ENCODE assay signal across 27 mouse cellular contexts in genomic region chr9:63281996-63282395, GRCm38 (mm10).
DNase-seq lines count a peak whose midpoint lies in the region; TF ChIP-seq lines count a peak whose summit lies in the region.
"Had no signal": no experiment of that assay in that cellular context is flagged by ENCODE, and none has a peak within 500 bp of the region (broad histone marks: within the 10 kb centered on the region; RNA-seq: fewer than 3 reads in every experiment).

No protein-coding gene starts in this region.

- TF ChIP-seq CTCF in left cerebral cortex, adult 2 months (IDR thresholded peaks at IDR 0.05): no peak

- H3K4me3 ChIP-seq in left cerebral cortex, adult 2 months: no peak overlapping the region
- H3K4me3 ChIP-seq: embryonic facial prominence, embryonic 10.5 days; embryonic facial prominence, embryonic 15.5 days; forebrain, embryonic 13.5 days; hindbrain, embryonic 13.5 days; liver, embryonic 12.5 days; neural tube, embryonic 12.5 days had no signal

- H3K27ac ChIP-seq in left cerebral cortex, adult 2 months: no peak overlapping the region
- H3K27ac ChIP-seq: embryonic facial prominence, embryonic 10.5 days; embryonic facial prominence, embryonic 15.5 days; forebrain, embryonic 13.5 days; hindbrain, embryonic 13.5 days; liver, embryonic 12.5 days; neural tube, embryonic 12.5 days had no signal

- DNase-seq in 416B (ENCODE audit: low read depth): peak; percentile 79
- peak; percentile 44 for DNase-seq in T-cell, adult 2 months (ENCODE audit: low spot score)
- DNase-seq in naive thymus-derived CD4-positive, alpha-beta T cell, adult 2 months (ENCODE audit: low read depth): peak; percentile 68
- DNase-seq in thymus, postnatal 14 days: peak; percentile 59
- no peak for DNase-seq in left cerebral cortex, adult 2 months (ENCODE audit: extremely low spot score in 1 of 2, low spot score in 2 of 2)
- no peak for DNase-seq in heart, adult 18-20 months
- no peak for DNase-seq in cerebellum, adult 8-10 months
- no peak for DNase-seq in neural tube, embryonic 10.5 days (ENCODE audit: extremely low spot score, low spot score)
- DNase-seq: adrenal gland, postnatal 10 days; cerebellum, adult 11 months; cerebellum, postnatal 14 days; gastrocnemius, postnatal 10 days; heart, postnatal 4 days; kidney, adult 11 months; kidney, postnatal 14 days; left cerebral cortex, postnatal 4 days; liver, postnatal 0 days; lung, postnatal 36 days; midbrain, embryonic 14.5 days; right cerebral cortex, adult 18-20 months; spleen, adult 18-20 months had no signal

- intact Hi-C loops in left cerebral cortex, adult 2 months (cut with DNase I): no loop called here

Comparison
In these comparisons a context has a peak if more than half of its experiments do, and no peak if none do; other contexts are left out.
1. DNase-seq: peak in 416B (single experiment), T-cell, adult 2 months (single experiment), naive thymus-derived CD4-positive, alpha-beta T cell, adult 2 months (single experiment) and thymus, postnatal 14 days (single experiment); none in left cerebral cortex, adult 2 months (0 of 2), heart, adult 18-20 months (0 of 2), cerebellum, adult 8-10 months (single experiment) and neural tube, embryonic 10.5 days (single experiment).